Mouse (Mus musculus) limb, embryonic 12.5 days (tissue): ENCODE measurements around the gene Pthlh. TPM values are rescaled to one million over a fixed set of nuclear protein-coding genes. Genes with fewer than 3 reads are reported as not detected.
"Not testable (repeated sequence)": the region's sequence is repeated elsewhere in the genome, so short reads cannot be mapped to it uniquely, and the experiment has no call there.

Experiments
- ATAC-seq: fragments of 200-750 bp; cut with Nextera tagmentation; 2 replicates; pipeline ENCODE4 v1.8.0; 2017; ENCODE audit warnings: low read depth, moderate TSS enrichment; ENCODE audit not compliant: insufficient number of reproducible peaks, insufficient read depth, low FRiP score, low TSS enrichment
- H3K27ac ChIP-seq: fragments of 300-500 bp; sonication (generic); 2 replicates; pipeline ENCODE4 v1.5.1; 2016; ENCODE audit warnings: mild to moderate bottlenecking, moderate library complexity
- H3K27me3 ChIP-seq: fragments of 300-500 bp; sonication (generic); 2 replicates; pipeline ENCODE4 v1.6.1; 2016; ENCODE audit warnings: mild to moderate bottlenecking, moderate library complexity
- H3K36me3 ChIP-seq: fragments of 300-500 bp; sonication (generic); 2 replicates; pipeline ENCODE4 v1.6.1; 2016; ENCODE audit warnings: mild to moderate bottlenecking, moderate library complexity
- H3K4me1 ChIP-seq: fragments of 300-500 bp; sonication (generic); replicated peaks from 2 replicates; pipeline ENCODE4 v1.6.1; 2016
- H3K4me2 ChIP-seq: fragments of 300-500 bp; sonication (generic); 2 replicates; pipeline ENCODE4 v1.6.1; 2016; ENCODE audit warnings: mild to moderate bottlenecking, moderate library complexity
- H3K4me3 ChIP-seq: fragments of 300-500 bp; sonication (generic); replicated peaks from 2 replicates; pipeline ENCODE4 v1.5.1; 2016; ENCODE audit warnings: mild to moderate bottlenecking
- H3K9ac ChIP-seq: fragments of 300-500 bp; sonication (generic); replicated peaks from 2 replicates; pipeline ENCODE4 v1.6.1; 2016; ENCODE audit warnings: mild to moderate bottlenecking, moderate library complexity
- H3K9me3 ChIP-seq: fragments of 300-500 bp; sonication (generic); 2 replicates; pipeline ENCODE4 v1.6.1; 2016; ENCODE audit warnings: mild to moderate bottlenecking, moderate library complexity
- WGBS: fragments of 180-500 bp; shearing (Covaris S2); methylation state at CpG from one replicate; pipeline ENCODE4 v1.1.7; 2016; 5-methylcytosine and 5-hydroxymethylcytosine counted together
- polyA plus RNA-seq: library from polyadenylated mRNA; unstranded; fragments of >200 nt; fragmentation: Nextera tagmentation; extraction: Ambion mirVana; gene quantifications from 2 replicates; pipeline ENCODE4 v1.2.1, GENCODE M21; 2016

Gene Pthlh
- polyA plus RNA-seq, result 5.4 and 7.5 TPM in 2 replicates

- peaks cover 70% of the 10 kb centered on the region for H3K27me3 ChIP-seq
Measured at GRCm38 (mm10) chr6:147263587-147264565, at the start of gene Pthlh. TSS of gene Pthlh (minus strand) at chr6:147264183.

GRCm38 (mm10) chr6:147313331-147313730, 49.3 kb upstream of the Pthlh start:
- Histone ChIP-seq H3K36me3 (no peaks in the 10 kb centered on the region), H3K27ac (no peak overlapping the region), H3K4me3 (no peak overlapping the region), H3K27me3 (no peaks in the 10 kb centered on the region), H3K9me3 (no peaks in the 10 kb centered on the region), H3K4me1 (peaks cover 13% of the 10 kb centered on the region), H3K4me2 (no peak overlapping the region), H3K9ac (no peak overlapping the region)
- ATAC-seq, result no peak

More at GRCm38 (mm10) chr6:147263587-147264565, at the start of gene Pthlh:
- Histone ChIP-seq H3K9me3 (no peaks in the 10 kb centered on the region), H3K4me1 (peaks cover 31% of the 10 kb centered on the region), H3K4me3 (peak within 1 kb of the TSS; percentile 52), H3K9ac (peak within 1 kb of the TSS; percentile 63), H3K4me2 (peak within 1 kb of the TSS; percentile 90), H3K27ac (peak within 1 kb of the TSS; percentile 53; the same call in 1 of the 2 replicates), H3K36me3 (no peaks in the 10 kb centered on the region)
- ATAC-seq, result peak; percentile 66
- whole genome bisulfite sequencing, result under 1% methylated on average over 68 of the region's 68 CpGs

- Histone ChIP-seq H3K9me3 (no peaks in the 10 kb centered on the region), H3K4me1 (peaks cover 8% of the 10 kb centered on the region), H3K9ac (no peak overlapping the region), H3K27me3 (no peaks in the 10 kb centered on the region), H3K27ac (no peak overlapping the region), H3K4me3 (no peak overlapping the region), H3K4me2 (no peak overlapping the region), H3K36me3 (no peaks in the 10 kb centered on the region)
- no peak for ATAC-seq
- WGBS, result 81% methylated on average over 7 of the region's 7 CpGs
Measured at GRCm38 (mm10) chr6:147310435-147310978, 46.5 kb upstream of the Pthlh start.

- Histone ChIP-seq H3K9ac (no peak overlapping the region), H3K4me3 (no peak overlapping the region), H3K4me2 (no peak overlapping the region), H3K9me3 (no peaks in the 10 kb centered on the region), H3K27ac (no peak overlapping the region), H3K36me3 (no peaks in the 10 kb centered on the region), H3K4me1 (peaks cover 8% of the 10 kb centered on the region), H3K27me3 (no peaks in the 10 kb centered on the region)
- no peak for ATAC-seq
- 82% methylated on average over 4 of the region's 4 CpGs for WGBS
Measured at GRCm38 (mm10) chr6:147310035-147310434, 46.1 kb upstream of the Pthlh start.

- H3K9me3 ChIP-seq, H3K9ac ChIP-seq, H3K36me3 ChIP-seq, ATAC-seq, H3K27ac ChIP-seq, H3K4me3 ChIP-seq, H3K27me3 ChIP-seq, H3K4me1 ChIP-seq, H3K4me2 ChIP-seq: not testable (repeated sequence)
- WGBS, result 76% methylated on average over 6 of the region's 9 CpGs
Measured at GRCm38 (mm10) chr6:147304236-147304635, 40.3 kb upstream of the Pthlh start.

GRCm38 (mm10) chr6:147299607-147300006, 35.6 kb upstream of the Pthlh start:
- H3K4me3 ChIP-seq, result no peak overlapping the region
- WGBS, result 84% methylated on average over 5 of the region's 5 CpGs
- 0 out of 2 replicates have a peak, but pooled peaks cover 3% of the 10 kb centered on the region for H3K9me3 ChIP-seq
- H3K4me1 ChIP-seq, result no peaks in the 10 kb centered on the region
- no peak overlapping the region for H3K4me2 ChIP-seq
- no peak overlapping the region for H3K9ac ChIP-seq
- no peaks in the 10 kb centered on the region for H3K36me3 ChIP-seq
- no peak for ATAC-seq
- H3K27me3 ChIP-seq, result no peaks in the 10 kb centered on the region
- no peak overlapping the region for H3K27ac ChIP-seq

- ATAC-seq, result no peak
- no peak overlapping the region for H3K4me3 ChIP-seq
- no peak overlapping the region for H3K9ac ChIP-seq
- no peak overlapping the region for H3K27ac ChIP-seq
- no peak overlapping the region for H3K4me2 ChIP-seq
- H3K36me3 ChIP-seq, result no peaks in the 10 kb centered on the region
- 74% methylated on average over 5 of the region's 5 CpGs for WGBS
- H3K27me3 ChIP-seq, result no peaks in the 10 kb centered on the region
- H3K9me3 ChIP-seq, result peaks cover 10% of the 10 kb centered on the region
- peaks cover 2% of the 10 kb centered on the region; the same call in 1 of the 2 replicates for H3K4me1 ChIP-seq
Measured at GRCm38 (mm10) chr6:147279309-147279708, 15.3 kb upstream of the Pthlh start.

- 4% methylated on average over 19 of the region's 19 CpGs for WGBS
- Histone ChIP-seq H3K4me2 (peak overlapping the region; percentile 38), H3K9me3 (no peaks in the 10 kb centered on the region), H3K27ac (no peak overlapping the region), H3K4me1 (peaks cover 28% of the 10 kb centered on the region), H3K9ac (no peak overlapping the region), H3K36me3 (no peaks in the 10 kb centered on the region), H3K27me3 (peaks cover 55% of the 10 kb centered on the region), H3K4me3 (no peak overlapping the region)
- peak; percentile 56 for ATAC-seq
Measured at GRCm38 (mm10) chr6:147268143-147268790, 4.3 kb upstream of the Pthlh start.

- Histone ChIP-seq H3K27ac (no peak overlapping the region), H3K27me3 (peaks cover 71% of the 10 kb centered on the region), H3K4me1 (peaks cover 31% of the 10 kb centered on the region), H3K4me2 (no peak overlapping the region), H3K9me3 (no peaks in the 10 kb centered on the region), H3K4me3 (no peak overlapping the region), H3K9ac (no peak overlapping the region), H3K36me3 (no peaks in the 10 kb centered on the region)
- no peak for ATAC-seq
- 88% methylated on average over 6 of the region's 6 CpGs for WGBS
Measured at GRCm38 (mm10) chr6:147266466-147266865, 2.5 kb upstream of the Pthlh start.

GRCm38 (mm10) chr6:147263178-147263577, 805 bp downstream of the Pthlh start:
- Histone ChIP-seq H3K27ac (peak overlapping the region; percentile 53; the same call in 1 of the 2 replicates), H3K9ac (peak overlapping the region; percentile 63), H3K4me1 (peaks cover 24% of the 10 kb centered on the region), H3K4me2 (peak overlapping the region; percentile 90), H3K9me3 (no peaks in the 10 kb centered on the region), H3K4me3 (peak overlapping the region; percentile 52), H3K27me3 (peaks cover 66% of the 10 kb centered on the region), H3K36me3 (no peaks in the 10 kb centered on the region)
- no peak for ATAC-seq
- under 1% methylated on average over 21 of the region's 21 CpGs for WGBS

- H3K9ac ChIP-seq, result no peak overlapping the region
- H3K4me1 ChIP-seq, result peaks cover 18% of the 10 kb centered on the region
- H3K4me3 ChIP-seq, result peak overlapping the region; percentile 52
- H3K9me3 ChIP-seq, result no peaks in the 10 kb centered on the region
- H3K27ac ChIP-seq, result no peak overlapping the region
- 50% methylated on average over 3 of the region's 3 CpGs for WGBS
- H3K27me3 ChIP-seq, result peaks cover 50% of the 10 kb centered on the region
- H3K36me3 ChIP-seq, result no peaks in the 10 kb centered on the region
- no peak for ATAC-seq
- H3K4me2 ChIP-seq, result peak overlapping the region; percentile 90
Measured at GRCm38 (mm10) chr6:147261616-147262015, 2.4 kb downstream of the Pthlh start.
